Mouse (Mus musculus) brown adipose tissue, adult 24 weeks (tissue): Measurements from ENCODE around the gene Lcn3. TPM values are rescaled to one million over a fixed set of nuclear protein-coding genes. Genes with fewer than 3 reads are reported as not detected.
"Not testable (repeated sequence)": the region's sequence is repeated elsewhere in the genome, so short reads cannot be mapped to it uniquely, and the experiment has no call there.

Experiments used
- H3K27ac ChIP-seq: fragments of 200-500 bp; replicated peaks from 2 replicates; pipeline ENCODE4 v1.5.1; 2012; ENCODE audit warnings: low read depth, mild to moderate bottlenecking, low read length
- H3K4me1 ChIP-seq: fragments of 200-500 bp; 2 replicates; pipeline ENCODE4 v1.6.1; 2012; ENCODE audit warnings: low read length, mixed read lengths; ENCODE audit not compliant: control insufficient read depth, insufficient read depth, insufficient read length
- H3K4me3 ChIP-seq: fragments of 200-500 bp; 2 replicates; pipeline ENCODE4 v1.5.1; 2012; ENCODE audit warnings: low read depth, mild to moderate bottlenecking, low read length, moderate library complexity; ENCODE audit not compliant: insufficient read depth
- polyA plus RNA-seq: library from polyadenylated mRNA; stranded (reverse); fragments of >200 nt; gene quantifications from 2 replicates; pipeline ENCODE4 v1.2.4, GENCODE M21; 2012; ENCODE audit not compliant: missing spikeins, insufficient read depth, insufficient read length

The Lcn3 gene
- polyA plus RNA-seq, result not detected in 2 replicates

DNA sequence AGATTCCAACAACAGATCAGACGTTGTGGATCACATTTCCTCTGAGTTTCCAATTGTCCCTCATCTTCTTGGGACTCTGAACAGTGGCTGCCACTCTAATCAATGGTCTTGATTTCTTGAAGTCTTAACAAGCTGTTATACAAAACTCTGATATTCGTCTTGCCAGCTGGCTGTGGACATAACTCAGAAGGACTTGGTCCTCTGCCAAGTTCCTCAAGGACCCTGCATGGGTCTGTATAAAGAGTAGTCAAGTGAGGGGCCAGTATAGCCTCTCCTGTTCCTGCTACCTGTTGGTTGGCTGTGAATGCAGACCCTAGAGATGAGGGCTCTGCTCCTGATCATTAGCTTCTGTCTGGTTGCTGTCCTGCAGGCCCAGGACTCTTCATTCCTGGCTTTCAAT is at the start of gene Lcn3:
Lcn3 (plus strand) TSS at position 301 of the 400 bp plus-strand sequence.
- Histone ChIP-seq H3K27ac (no peak within 1 kb of the TSS), H3K4me1 (no peaks in the 10 kb centered on the region), H3K4me3 (no peak within 1 kb of the TSS)

DNA sequence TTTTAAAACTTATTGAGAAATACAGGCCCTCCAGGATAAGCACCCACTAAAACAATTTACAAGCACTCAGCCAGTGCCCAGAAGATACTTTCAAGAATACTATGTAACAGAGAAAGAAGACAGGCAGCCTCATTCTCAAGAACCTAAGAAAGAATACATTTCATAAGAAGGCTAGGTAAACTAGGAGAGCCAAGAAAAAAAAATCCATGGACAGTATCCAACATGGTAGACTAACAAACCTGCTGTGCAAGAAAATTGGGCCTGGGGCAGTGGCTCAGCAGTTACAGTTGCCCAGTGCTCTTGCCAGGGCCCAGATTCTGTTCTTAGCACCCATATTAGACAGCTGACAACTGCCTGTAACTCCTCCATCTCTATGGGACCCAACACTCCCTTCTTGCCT is 48.1 kb upstream of the Lcn3 start:
- H3K4me1 ChIP-seq, result no peaks in the 10 kb centered on the region
- H3K27ac ChIP-seq, result no peak overlapping the region
- H3K4me3 ChIP-seq, result no peak overlapping the region

DNA sequence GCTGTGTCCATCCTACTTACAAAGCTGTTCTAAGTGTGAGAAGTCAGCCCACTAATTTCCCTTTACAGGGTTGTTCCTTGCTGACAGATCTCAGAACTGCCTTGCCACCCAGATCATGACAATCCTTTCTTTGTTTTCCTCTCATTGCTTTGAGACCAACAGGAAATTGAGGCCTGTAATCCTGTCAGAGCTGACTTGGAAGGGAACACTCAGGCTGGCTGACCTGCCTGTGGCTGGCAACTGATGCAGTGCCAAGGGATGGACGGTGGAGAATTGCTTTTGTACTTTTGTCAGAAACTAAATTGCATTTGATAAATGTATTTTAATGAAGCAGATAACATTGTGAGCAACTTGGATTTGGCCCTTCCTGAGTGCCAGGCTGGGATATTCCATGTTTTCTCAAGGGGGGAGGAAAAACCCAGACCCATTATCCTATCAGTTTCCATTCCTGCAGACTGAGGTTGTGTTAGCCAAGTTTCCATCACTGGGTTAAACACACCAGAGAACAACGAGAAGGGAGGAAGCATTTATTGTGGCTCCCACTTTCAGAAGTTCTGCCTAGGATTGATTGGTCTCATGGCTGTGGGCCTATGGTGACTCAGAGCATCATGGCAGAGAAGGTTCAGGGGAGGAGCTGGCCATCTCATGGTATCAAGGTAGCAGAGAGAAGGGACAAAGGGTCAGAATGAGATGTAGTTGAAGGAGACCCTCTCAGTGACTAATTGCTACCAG is 32.0 kb upstream of the Lcn3 start:
- Histone ChIP-seq H3K4me3 (no peak overlapping the region), H3K27ac (no peak overlapping the region), H3K4me1 (no peaks in the 10 kb centered on the region)

DNA sequence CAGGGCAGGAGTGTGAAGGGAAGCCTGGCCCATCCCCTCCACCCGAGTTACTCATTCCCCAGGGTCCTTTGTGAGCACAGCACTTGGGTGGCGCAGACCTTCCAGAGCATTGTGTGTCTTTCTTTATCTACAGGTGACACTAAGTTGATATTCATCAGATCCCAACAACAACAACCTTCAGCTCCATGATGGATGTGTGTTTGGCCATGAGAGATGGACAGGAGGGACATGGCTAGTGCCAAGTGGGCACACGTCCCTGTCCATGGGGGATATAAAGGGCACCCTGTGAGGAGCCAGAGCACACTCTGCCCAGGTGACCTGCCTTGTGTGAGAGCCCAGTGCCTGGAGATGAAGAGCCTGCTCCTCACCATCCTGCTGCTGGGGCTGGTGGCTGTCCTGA is 28.7 kb upstream of the Lcn3 start, which contains the start of gene Obp2b:
Obp2b (plus strand) TSS at position 301 of the 400 bp plus-strand sequence.
- not testable (repeated sequence) for H3K4me3 ChIP-seq, H3K27ac ChIP-seq, H3K4me1 ChIP-seq

DNA sequence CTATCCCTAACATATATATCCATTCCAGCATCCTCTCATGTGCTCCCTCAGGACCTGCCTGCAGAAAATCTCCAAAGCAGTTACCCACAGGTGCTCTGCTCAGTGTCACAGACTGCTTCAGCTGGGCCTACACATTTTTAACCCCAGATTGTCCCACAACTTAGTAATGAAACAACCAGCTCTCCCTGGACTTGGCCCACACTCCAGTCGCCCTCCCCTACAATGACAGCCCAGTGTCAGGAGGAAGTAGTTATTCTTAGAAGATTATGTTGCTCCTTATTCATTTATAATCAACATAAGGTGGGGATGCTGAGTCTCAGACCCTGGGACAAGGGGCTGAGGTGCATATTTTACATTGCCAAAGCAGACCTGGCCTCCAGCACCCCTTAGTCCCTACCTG is 23.7 kb upstream of the Lcn3 start:
- no peaks in the 10 kb centered on the region for H3K4me1 ChIP-seq
- H3K4me3 ChIP-seq, result no peak overlapping the region
- no peak overlapping the region for H3K27ac ChIP-seq

DNA sequence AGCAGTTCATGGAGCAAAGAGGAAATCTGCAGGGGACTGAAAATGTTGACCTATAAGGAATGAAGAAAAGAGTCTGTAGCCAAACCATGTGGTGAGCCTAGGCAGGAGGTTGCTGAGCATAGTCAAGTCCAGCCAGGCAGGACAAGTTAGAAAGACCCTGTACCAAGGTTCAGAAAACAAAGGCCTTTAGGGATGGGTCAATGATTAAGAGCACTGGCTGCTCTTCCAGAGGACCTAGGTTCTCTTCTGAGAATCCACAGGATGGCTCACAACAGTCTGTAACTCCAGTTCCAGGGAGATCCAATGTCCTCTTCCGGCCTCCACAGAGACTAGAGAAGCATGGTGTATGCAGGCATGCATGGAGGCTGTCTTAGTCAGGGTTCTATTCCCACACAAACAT is 11.2 kb upstream of the Lcn3 start:
- Histone ChIP-seq H3K27ac (no peak overlapping the region), H3K4me1 (no peaks in the 10 kb centered on the region), H3K4me3 (no peak overlapping the region)

DNA sequence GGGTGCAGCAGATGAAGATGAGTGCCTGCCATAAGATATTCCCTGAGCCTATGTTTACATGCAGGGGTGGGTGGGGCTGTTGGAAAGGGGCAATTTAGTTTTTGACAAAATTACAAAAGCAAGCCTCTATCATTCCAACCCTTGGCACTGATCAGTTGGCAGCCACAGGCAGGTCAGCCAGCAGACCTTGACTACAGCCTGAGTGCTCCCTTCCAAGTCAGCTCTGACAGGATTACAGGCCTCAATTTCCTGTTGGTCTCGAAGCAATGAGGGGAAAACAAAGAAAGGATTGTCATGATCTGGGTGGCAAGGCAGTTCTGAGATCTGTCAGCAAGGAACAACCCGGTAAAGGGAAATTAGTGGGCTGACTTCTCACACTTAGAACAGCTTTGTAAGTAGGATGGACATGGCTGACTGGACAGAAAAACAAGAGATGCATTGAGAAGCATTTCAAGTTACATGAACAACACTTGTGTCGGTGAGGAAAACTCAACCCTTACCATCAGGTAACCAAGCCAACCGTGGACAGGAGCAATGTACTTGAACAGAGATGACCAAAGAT is 7.2 kb upstream of the Lcn3 start:
- H3K27ac ChIP-seq, result no peak overlapping the region
- H3K4me1 ChIP-seq, result no peaks in the 10 kb centered on the region
- H3K4me3 ChIP-seq, result no peak overlapping the region

DNA sequence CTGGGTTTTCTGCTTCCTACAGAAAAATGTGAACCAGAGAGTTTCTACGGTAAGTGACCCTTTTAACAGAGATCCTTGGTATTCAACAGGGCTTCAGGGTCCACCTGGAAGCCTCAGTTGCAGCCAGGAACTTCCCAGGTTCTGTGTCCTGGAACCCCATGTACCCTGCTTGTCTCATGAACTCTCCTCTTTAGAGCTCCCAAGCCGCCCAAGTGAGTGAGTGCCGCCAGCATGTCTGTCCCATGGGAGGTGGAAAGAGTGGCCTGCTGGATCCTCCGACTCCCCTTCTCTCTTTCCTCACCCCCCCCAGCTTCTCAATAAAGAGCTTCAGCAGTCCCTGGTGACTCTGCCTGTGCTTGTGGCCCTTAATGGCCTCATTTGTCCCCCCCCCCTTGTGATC is 2.4 kb downstream of the Lcn3 start:
- Histone ChIP-seq H3K4me1 (no peaks in the 10 kb centered on the region), H3K4me3 (no peak overlapping the region), H3K27ac (no peak overlapping the region)

DNA sequence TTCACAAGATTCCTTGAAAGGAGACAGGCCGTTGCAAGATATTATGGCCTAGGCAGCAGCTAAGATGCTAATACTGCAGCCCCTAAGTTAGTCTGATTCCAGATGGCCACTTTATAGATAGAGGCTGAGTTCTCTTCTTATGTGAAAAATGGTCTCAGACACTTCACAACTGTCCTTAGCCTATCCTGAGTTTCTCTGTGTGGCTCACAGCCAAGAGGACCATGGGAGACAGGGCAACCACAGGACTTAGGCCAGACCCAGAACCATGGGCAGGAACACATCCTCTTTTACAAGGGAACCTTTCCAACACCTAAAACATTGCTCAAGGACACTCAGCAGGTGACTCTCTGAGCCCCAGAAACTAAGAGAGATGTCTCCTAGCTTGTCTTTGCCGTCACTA is 8.1 kb downstream of the Lcn3 start:
- Histone ChIP-seq H3K4me1 (no peaks in the 10 kb centered on the region), H3K27ac (no peak overlapping the region), H3K4me3 (no peak overlapping the region)

DNA sequence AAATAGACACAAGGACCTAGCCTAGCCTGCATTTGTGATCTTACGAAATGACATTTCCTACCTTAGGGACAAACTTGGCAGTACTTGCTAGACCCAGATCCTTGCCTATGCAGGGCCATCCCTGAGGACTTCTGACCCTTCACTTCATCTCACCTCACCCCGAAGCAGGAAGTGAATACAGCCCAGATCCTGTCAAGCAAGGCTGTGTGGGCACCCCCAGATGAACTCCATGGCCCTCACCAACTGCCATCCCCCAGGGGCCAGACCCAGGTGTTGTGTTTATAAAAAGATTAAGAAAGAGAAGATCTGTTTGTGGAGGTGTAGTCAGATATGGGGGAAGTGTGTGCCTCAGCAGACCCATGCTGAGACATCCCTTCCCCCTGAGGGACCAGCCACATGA is 9.3 kb downstream of the Lcn3 start:
- no peak overlapping the region for H3K4me3 ChIP-seq
- no peaks in the 10 kb centered on the region for H3K4me1 ChIP-seq
- no peak overlapping the region for H3K27ac ChIP-seq

DNA sequence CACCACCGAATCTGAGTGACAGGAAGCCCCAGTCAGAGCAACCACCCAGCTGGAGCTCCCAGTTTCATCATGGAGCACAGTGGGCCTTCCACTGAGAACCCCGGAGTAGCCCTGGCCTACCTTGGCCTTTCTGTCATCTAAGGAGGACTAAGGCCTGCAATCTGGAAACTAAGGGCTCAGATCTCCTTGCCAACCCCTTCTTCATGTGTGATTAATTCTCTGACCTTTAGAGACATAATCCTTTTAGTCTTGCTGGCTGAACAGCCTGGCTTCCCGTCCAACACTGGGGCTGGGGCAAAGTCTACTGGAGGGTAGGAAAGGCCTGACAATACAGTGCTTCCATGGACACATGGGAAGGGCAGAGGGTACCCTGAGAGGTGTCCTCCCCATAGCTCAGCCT is 10.6 kb downstream of the Lcn3 start:
- no peak overlapping the region for H3K4me3 ChIP-seq
- H3K4me1 ChIP-seq, result no peaks in the 10 kb centered on the region
- H3K27ac ChIP-seq, result no peak overlapping the region

DNA sequence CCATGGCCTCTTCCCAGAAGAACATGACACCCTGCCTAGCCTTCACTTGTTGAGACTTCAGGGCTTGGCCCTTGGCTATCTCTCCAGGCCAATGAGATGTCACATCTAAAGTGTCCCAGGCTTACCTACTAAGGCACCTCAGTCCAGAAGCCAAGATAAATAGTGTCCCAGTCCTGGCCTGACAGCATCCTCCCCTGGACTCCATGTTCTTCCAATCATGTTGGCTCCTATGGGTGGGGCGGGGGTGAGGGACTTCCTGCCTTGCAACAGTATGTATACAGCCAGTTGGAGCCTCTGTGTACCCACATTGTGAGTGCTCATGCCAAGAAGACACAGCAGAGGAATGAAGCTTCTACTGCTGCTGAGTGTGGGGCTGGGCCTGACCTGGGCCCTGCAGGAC is 11.3 kb downstream of the Lcn3 start, which contains the start of gene Lcn11:
Lcn11 (plus strand) TSS at position 301 of the 400 bp plus-strand sequence.
- Histone ChIP-seq H3K27ac (no peak within 1 kb of the TSS), H3K4me3 (no peak within 1 kb of the TSS), H3K4me1 (no peaks in the 10 kb centered on the region)

DNA sequence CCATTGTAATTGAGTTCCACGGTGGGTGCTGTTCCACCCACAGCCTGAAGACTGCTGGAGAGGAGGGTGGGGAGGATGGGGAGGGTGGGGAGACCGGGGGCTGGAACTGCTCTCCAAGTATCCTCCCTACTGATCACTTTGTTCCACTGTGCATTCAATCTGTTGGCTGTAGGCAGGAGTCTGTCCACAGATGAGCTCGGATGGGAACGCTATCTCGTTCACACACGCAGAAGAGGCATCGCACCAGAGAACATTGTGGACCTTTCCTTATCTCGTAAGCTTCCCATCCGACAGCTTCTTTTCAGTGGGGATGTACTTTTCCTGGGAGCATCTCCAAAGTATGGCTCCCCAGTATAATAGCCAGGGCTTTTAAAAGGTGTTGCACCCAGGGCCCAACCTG is 13.7 kb downstream of the Lcn3 start:
- Histone ChIP-seq H3K4me3 (no peak overlapping the region), H3K27ac (no peak overlapping the region), H3K4me1 (no peaks in the 10 kb centered on the region)

DNA sequence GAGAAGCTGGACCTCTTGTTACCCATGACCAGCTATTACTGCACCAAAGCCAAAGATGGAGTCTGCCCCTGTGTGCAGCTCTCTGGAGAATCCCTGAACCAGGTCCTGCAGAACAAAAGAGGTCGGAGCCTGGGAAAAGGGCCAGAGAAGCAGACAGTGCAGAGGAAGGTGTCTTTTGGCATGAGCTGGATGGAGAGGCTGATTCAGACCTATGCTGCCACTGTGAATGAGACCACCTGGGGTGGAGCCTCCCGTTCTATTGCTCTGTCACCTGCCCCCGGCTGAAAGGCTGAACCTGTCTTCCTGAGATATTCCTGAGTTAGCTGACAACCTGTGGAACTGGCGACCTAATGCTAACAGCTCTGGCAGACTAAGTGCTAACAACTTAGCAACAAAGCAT is 15.6 kb downstream of the Lcn3 start:
- no peaks in the 10 kb centered on the region for H3K4me1 ChIP-seq
- no peak overlapping the region for H3K4me3 ChIP-seq
- no peak overlapping the region for H3K27ac ChIP-seq

DNA sequence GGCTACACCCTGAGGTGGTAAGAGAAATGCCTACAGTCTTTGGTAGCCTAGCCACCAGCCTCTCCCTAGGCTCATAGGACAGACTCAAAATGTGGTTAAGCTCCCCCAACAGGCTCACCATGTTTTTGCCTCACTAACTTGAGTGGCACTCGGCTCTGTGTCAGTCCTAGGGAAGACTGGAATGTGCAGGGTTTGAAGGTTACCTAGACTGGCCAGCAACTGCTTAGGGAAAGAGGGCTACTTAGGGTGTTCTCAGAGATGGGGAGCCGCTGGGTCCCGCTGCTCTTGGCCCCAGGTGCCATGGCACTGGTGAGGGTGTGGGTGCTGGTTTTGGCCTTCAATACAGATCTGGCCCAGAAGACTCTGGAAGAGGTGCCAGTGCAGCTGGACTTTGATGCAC is 16.6 kb downstream of the Lcn3 start, which contains the start of gene Gm13539:
Gm13539 (plus strand) TSS at position 301 of the 400 bp plus-strand sequence.
- H3K27ac ChIP-seq, result no peak within 1 kb of the TSS
- H3K4me3 ChIP-seq, result no peak within 1 kb of the TSS
- H3K4me1 ChIP-seq, result no peaks in the 10 kb centered on the region
